Mouse (Mus musculus): ENCODE results near the gene Ndufc1. TPM values are rescaled to one million over a fixed set of nuclear protein-coding genes. Genes with fewer than 3 reads are reported as not detected.
"Not testable (repeated sequence)": the region's sequence is repeated elsewhere in the genome, so short reads cannot be mapped to it uniquely, and the experiment has no call there.

The Ndufc1 gene
- polyA plus RNA-seq, 1 experiment from 2014 or later = 723 TPM

DNA sequence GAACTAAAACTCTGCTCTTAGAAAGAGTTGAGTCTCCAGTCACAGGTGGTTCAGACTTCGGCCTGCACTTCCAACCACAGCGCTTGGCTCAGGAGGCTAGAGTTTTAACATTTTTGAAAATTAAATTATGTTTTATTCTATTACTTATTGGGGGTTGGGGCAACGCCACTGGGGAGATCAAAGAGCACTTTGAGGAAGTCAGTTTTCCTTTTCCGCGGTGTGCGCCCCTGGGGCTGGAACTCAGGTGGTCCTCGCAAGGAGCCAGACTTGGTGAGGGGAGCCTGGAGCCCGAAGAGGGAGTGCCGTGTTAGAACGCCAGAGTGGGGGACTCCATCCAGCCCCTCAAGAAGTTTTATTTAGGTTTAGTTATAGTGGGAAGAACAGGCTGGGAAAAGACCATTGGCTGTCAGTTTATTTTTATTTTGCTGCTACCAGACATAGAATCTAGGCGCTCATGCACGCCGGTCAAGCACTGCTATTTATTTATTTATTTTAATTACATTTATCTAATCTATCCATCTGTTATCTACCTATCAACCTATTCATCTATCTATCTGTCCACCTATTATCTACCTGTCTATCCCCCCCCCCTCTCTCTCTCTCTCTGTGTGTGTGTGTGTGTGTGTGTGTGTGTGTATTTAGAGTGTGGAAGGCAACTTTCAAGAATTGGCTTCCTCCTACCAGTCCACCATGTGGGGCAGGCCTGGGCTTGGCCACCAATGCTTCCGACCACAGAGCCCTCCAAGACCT is 49.1 kb downstream of the Ndufc1 start:
- Histone ChIP-seq H3K27me3 (replicated peaks) (peaks cover 5% of the 10 kb centered on the region; the same call in 1 of the 2 replicates), H3K9ac (no peak overlapping the region), H3K4me2 (replicated peaks) (peak overlapping the region; percentile 55), H3K4me1 (peaks cover 3% of the 10 kb centered on the region; the same call in 1 of the 2 replicates), H3K9me3 (no peaks in the 10 kb centered on the region), H3K4me3 (no peak overlapping the region), H3K36me3 (no peaks in the 10 kb centered on the region), H3K27ac (no peak overlapping the region)
- no peak for ATAC-seq (ENCODE audit: low FRiP score, low read depth)
- WGBS = 24% methylated on average over 14 of the region's 14 CpGs

DNA sequence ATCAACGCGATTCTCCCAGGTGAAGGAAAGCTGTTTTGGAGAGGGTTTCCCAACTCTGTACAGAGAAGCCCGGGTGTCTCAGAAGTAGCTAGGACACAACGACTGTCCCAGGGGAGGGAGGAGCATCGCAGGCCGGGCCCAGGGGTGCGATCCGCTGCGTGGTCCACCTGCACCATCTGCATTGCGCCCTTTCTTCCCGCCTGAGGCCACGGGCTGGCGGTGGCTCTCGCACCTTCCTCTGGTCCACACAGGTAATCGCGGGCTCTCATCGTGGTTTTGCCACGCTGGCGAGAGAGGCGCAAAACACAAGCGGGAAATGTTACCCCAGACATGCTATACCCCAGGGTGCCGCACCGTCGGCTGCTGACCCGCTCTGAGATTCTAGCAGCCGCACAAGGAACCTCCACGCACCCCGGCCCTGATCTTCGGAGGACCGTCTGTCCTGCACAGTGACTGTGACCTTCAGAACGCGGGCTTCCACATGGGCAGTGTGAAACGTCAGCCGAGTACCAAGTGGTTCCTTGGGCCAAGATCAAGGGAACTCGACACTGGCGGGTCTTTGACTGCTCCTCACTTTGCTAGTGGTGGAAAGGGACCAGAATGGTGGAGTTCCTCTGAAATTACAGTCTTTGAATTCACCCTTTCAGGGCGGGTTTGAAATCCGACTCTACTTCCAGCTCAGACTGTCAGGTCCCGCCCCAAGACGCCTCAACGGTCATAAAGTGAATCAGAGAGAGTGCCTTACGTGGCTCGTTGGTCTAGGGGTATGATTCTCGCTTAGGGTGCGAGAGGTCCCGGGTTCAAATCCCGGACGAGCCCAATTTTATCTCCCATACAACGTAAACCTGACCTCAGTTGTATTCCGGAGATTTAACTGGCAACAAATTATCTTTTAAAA is 49.9 kb downstream of the Ndufc1 start:
- H3K4me3 ChIP-seq = peak overlapping the region; percentile 53
- peak overlapping the region; percentile 30; the same call in 1 of the 2 replicates for H3K9ac ChIP-seq
- H3K4me2 ChIP-seq (replicated peaks) = peak overlapping the region; percentile 55
- peaks cover 5% of the 10 kb centered on the region; the same call in 1 of the 2 replicates for H3K27me3 ChIP-seq (replicated peaks)
- H3K36me3 ChIP-seq = no peaks in the 10 kb centered on the region
- peak; percentile 46 for ATAC-seq (ENCODE audit: low FRiP score, low read depth)
- no peak overlapping the region for H3K27ac ChIP-seq
- no peaks in the 10 kb centered on the region for H3K9me3 ChIP-seq
- WGBS = under 1% methylated on average over 50 of the region's 50 CpGs
- H3K4me1 ChIP-seq = no peaks in the 10 kb centered on the region

DNA sequence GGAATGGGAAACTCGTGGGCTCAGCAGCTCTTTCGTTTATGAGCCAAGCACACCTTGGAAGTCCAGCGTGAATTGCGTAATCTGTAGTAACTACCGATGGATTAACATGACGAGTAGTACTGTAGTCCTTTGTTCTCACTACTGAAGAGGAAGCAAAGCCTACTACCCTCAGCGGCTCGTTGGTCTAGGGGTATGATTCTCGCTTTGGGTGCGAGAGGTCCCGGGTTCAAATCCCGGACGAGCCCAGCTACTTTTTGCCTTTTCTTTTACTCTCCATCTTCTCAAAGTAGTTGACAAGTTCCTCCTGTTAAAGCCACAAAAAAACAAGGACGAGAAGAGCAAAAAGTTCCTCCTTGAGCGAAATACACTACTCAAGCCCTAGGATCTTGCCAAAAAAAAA is 50.6 kb downstream of the Ndufc1 start:
- H3K4me3 ChIP-seq = peak overlapping the region; percentile 53
- H3K4me1 ChIP-seq = no peaks in the 10 kb centered on the region
- H3K36me3 ChIP-seq = no peaks in the 10 kb centered on the region
- ATAC-seq (ENCODE audit: low FRiP score, low read depth) = peak; percentile 49
- no peak overlapping the region for H3K27ac ChIP-seq
- H3K4me2 ChIP-seq (replicated peaks) = peak overlapping the region; percentile 55
- WGBS = under 1% methylated on average over 15 of the region's 15 CpGs
- no peak overlapping the region for H3K9ac ChIP-seq
- no peaks in the 10 kb centered on the region for H3K9me3 ChIP-seq
- peaks cover 5% of the 10 kb centered on the region; the same call in 1 of the 2 replicates for H3K27me3 ChIP-seq (replicated peaks)

DNA sequence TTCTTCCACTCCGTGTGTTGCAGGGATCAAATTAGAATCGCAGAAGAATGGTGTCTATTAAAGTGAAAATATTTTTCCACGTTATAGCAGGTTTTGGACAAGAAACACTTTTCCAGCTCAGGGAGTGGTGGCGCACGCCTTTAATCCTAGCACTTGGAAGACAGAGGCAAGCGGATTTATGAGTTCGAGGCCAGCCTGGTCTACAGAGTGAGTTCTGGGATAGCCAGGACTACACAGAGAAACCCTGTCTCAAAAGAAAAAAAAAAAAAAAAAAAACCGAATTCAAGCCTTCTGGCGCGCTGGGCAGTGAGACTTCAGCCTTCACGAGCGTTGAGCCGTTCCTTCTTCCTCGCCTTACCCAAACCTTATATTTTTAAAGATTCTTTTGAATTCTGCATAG is 51.2 kb downstream of the Ndufc1 start:
- no peak overlapping the region for H3K9ac ChIP-seq
- no peaks in the 10 kb centered on the region for H3K4me1 ChIP-seq
- WGBS = 9% methylated on average over 14 of the region's 14 CpGs
- peak overlapping the region; percentile 26 for H3K4me3 ChIP-seq
- no peak for ATAC-seq (ENCODE audit: low FRiP score, low read depth)
- no peaks in the 10 kb centered on the region for H3K9me3 ChIP-seq
- peaks cover 5% of the 10 kb centered on the region; the same call in 1 of the 2 replicates for H3K27me3 ChIP-seq (replicated peaks)
- H3K27ac ChIP-seq = no peak overlapping the region
- no peaks in the 10 kb centered on the region for H3K36me3 ChIP-seq
- H3K4me2 ChIP-seq (replicated peaks) = peak overlapping the region; percentile 55

DNA sequence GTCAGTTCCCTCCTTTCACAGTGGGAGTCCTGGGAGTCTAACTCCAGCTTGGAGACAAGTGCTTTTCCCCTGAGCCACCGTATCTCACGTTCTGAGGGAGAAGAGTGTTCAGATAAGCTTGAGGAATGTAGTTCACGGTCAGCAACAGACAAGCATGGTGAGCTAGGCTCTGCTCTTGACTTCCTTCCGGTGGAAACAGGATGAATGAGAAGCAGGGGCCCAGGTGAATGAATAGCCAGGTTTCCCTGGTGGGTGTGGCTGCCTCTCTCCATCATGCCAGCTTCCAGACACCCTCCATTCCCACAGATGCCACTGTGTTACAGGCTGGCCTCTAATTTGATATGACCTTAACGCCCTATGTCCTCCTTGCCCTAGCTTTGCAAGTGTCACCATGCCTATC is 51.7 kb downstream of the Ndufc1 start:
- Histone ChIP-seq H3K27me3 (replicated peaks) (peaks cover 5% of the 10 kb centered on the region; the same call in 1 of the 2 replicates), H3K9me3 (no peaks in the 10 kb centered on the region), H3K4me2 (replicated peaks) (no peak overlapping the region), H3K9ac (no peak overlapping the region), H3K4me3 (no peak overlapping the region), H3K36me3 (no peaks in the 10 kb centered on the region), H3K27ac (no peak overlapping the region), H3K4me1 (no peaks in the 10 kb centered on the region)
- WGBS = 53% methylated on average over 5 of the region's 5 CpGs
- ATAC-seq (ENCODE audit: low FRiP score, low read depth) = no peak

DNA sequence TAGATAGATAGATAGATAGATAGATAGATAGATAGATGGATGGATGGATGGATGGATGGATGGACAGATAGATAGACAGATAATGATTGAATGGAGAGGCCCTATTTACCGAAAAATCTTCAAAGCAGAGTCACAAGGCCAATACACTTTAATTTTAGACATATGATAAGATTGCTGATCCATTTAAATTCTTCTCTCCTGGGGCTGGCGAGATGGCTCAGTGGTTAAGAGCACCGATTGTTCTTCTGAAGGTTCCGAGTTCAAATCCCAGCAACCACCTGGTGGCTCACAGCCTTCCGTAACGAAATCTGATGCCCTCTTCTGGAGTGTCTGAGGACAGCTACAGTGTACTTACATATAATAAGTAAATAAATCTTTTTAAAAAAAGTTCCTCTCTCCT is 53.8 kb downstream of the Ndufc1 start:
- H3K27ac ChIP-seq; H3K9ac ChIP-seq; H3K4me2 ChIP-seq (replicated peaks); H3K9me3 ChIP-seq; H3K27me3 ChIP-seq (replicated peaks); H3K4me3 ChIP-seq; H3K36me3 ChIP-seq; ATAC-seq (ENCODE audit: low FRiP score, low read depth); H3K4me1 ChIP-seq: not testable (repeated sequence)
- 88% methylated on average over 6 of the region's 6 CpGs for WGBS

Other genes with a start within 250 kb of the Ndufc1 start
- gene Noct, start 184.5 kb downstream of the Ndufc1 start, polyA plus RNA-seq (2016; fragmentation: Nextera tagmentation; extraction: Ambion mirVana) = 18.9 and 20.3 TPM in 2 replicates
- gene Elf2, start 68.3 kb downstream of the Ndufc1 start, polyA plus RNA-seq (2016; fragmentation: Nextera tagmentation; extraction: Ambion mirVana) = 41.2 and 57.2 TPM in 2 replicates
- 2.4 and 2.5 TPM in 2 replicates for gene Mgarp, start 12.2 kb downstream of the Ndufc1 start, polyA plus RNA-seq (2016; fragmentation: Nextera tagmentation; extraction: Ambion mirVana)
- 57.4 and 65.9 TPM in 2 replicates for gene Naa15, start 6.2 kb upstream of the Ndufc1 start, polyA plus RNA-seq (2016; fragmentation: Nextera tagmentation; extraction: Ambion mirVana)
- 16.9 and 19.4 TPM in 2 replicates for gene Rab33b, start 74.9 kb upstream of the Ndufc1 start, polyA plus RNA-seq (2016; fragmentation: Nextera tagmentation; extraction: Ambion mirVana)
- gene Setd7, start 151.9 kb upstream of the Ndufc1 start, polyA plus RNA-seq (2016; fragmentation: Nextera tagmentation; extraction: Ambion mirVana) = 3.7 and 4.2 TPM in 2 replicates